8 mouse cellular contexts compared by ENCODE assay signal in genomic region chr1:135729367-135729713, GRCm38 (mm10). TPM values are rescaled to one million over a fixed set of nuclear protein-coding genes. Genes with fewer than 3 reads are reported as not detected.
DNase-seq lines count a peak whose midpoint lies in the region; ATAC-seq lines count a peak whose summit lies in the region.

No protein-coding gene starts in this region.

- peak; percentile 8 for ATAC-seq in activated CD4-positive, CD25-positive, alpha-beta regulatory T cell, adult 4 months
- ATAC-seq in midbrain, embryonic 16.5 days = peak; percentile 37

- H3K27me3 ChIP-seq in erythroblast, embryonic 14.5 days (ENCODE audit: control insufficient read depth) = no peaks in the 10 kb centered on the region
- no peaks in the 10 kb centered on the region for H3K27me3 ChIP-seq in midbrain, embryonic 16.5 days (ENCODE audit: control insufficient read depth, insufficient read depth, low read depth, low read length)

- peaks cover 2% of the 10 kb centered on the region; the same call in 1 of the 2 replicates for H3K36me3 ChIP-seq in erythroblast, embryonic 14.5 days (ENCODE audit: control insufficient read depth)
- no peaks in the 10 kb centered on the region for H3K36me3 ChIP-seq in midbrain, embryonic 16.5 days (ENCODE audit: control insufficient read depth, insufficient read depth, low read length)

- H3K9me3 ChIP-seq in erythroblast, embryonic 14.5 days (ENCODE audit: control insufficient read depth, low read length) = no peaks in the 10 kb centered on the region
- no peaks in the 10 kb centered on the region for H3K9me3 ChIP-seq in midbrain, embryonic 16.5 days (replicated peaks; ENCODE audit: control insufficient read depth, low read length, poor library complexity, severe bottlenecking)

- peak overlapping the region; percentile 67 for H3K9ac ChIP-seq in midbrain, embryonic 16.5 days (ENCODE audit: low read depth, low read length)

- no peak overlapping the region for H3K27ac ChIP-seq in midbrain, embryonic 16.5 days (ENCODE audit: low read length)

- peaks cover 53% of the 10 kb centered on the region for H3K4me1 ChIP-seq in erythroblast, embryonic 14.5 days (ENCODE audit: control insufficient read depth)
- H3K4me1 ChIP-seq in midbrain, embryonic 16.5 days (ENCODE audit: control insufficient read depth, insufficient read depth, low read length) = peaks cover 5% of the 10 kb centered on the region; the same call in 1 of the 2 replicates

- under 1% methylated on average over 11 of the region's 11 CpGs for WGBS in midbrain, embryonic 16.5 days

- intact Hi-C loops in left cerebral cortex, postnatal 4 days (cut with DNase I) = loop anchor here (10.0 kb wide), 1 partner anchor 215 kb away; no protein-coding TSS in a partner anchor

- DNase-seq in kidney, adult 9 months = peak; percentile 48
- no peak for DNase-seq in kidney, postnatal 4 days
- DNase-seq in left cerebral cortex, postnatal 4 days = peak; percentile 17
- no peak for DNase-seq in right cerebral cortex, postnatal 14 days
- DNase-seq in urinary bladder, postnatal 14 days (ENCODE audit: low spot score) = no peak

- peak overlapping the region; percentile 95 for H3K4me2 ChIP-seq in midbrain, embryonic 16.5 days (ENCODE audit: low read length)

- peak overlapping the region; percentile 76 for H3K4me3 ChIP-seq in erythroblast, embryonic 14.5 days (replicated peaks)
- H3K4me3 ChIP-seq in midbrain, embryonic 16.5 days (ENCODE audit: low read depth, low read length) = peak overlapping the region; percentile 54

RNA-seq across cellular contexts. Expression of gene Csrp1, which starts 9.5 kb away (rescaled TPM):
- 10 to 100 TPM; 14.5 to 35.2 TPM for polyA plus RNA-seq in activated CD4-positive, CD25-positive, alpha-beta regulatory T cell, adult 4 months (2017; shearing (Covaris generic))
- polyA plus RNA-seq in erythroblast, embryonic 14.5 days (2012) = 3.8 and 4.0 TPM in 2 replicates
- total RNA-seq in left cerebral cortex, postnatal 4 days (2021) = 10 to 100 TPM; 31.2 to 32.8 TPM
- 11.4 and 13.1 TPM in 2 replicates for polyA plus RNA-seq in midbrain, embryonic 16.5 days (2015; fragmentation: Nextera tagmentation; extraction: Ambion mirVana)

RNA-seq across cellular contexts. Expression of gene Phlda3, which starts 36.6 kb away (rescaled TPM):
- 1 to 10 TPM; 1.9 to 3.8 TPM for polyA plus RNA-seq in activated CD4-positive, CD25-positive, alpha-beta regulatory T cell, adult 4 months (2017; shearing (Covaris generic))
- polyA plus RNA-seq in erythroblast, embryonic 14.5 days (2012) = 11.2 and 11.3 TPM in 2 replicates
- 10 to 100 TPM; 11.2 to 12.9 TPM for total RNA-seq in left cerebral cortex, postnatal 4 days (2021)
- polyA plus RNA-seq in midbrain, embryonic 16.5 days (2015; fragmentation: Nextera tagmentation; extraction: Ambion mirVana) = 26.6 and 33.0 TPM in 2 replicates

RNA-seq across cellular contexts. Expression of gene Tnni1, which starts 49.9 kb away (rescaled TPM):
- polyA plus RNA-seq in activated CD4-positive, CD25-positive, alpha-beta regulatory T cell, adult 4 months (2017; shearing (Covaris generic)) = not detected
- polyA plus RNA-seq in erythroblast, embryonic 14.5 days (2012) = 0.07 TPM in 1 of 2 replicates, not detected in the other
- total RNA-seq in left cerebral cortex, postnatal 4 days (2021) = not detected
- polyA plus RNA-seq in midbrain, embryonic 16.5 days (2015; fragmentation: Nextera tagmentation; extraction: Ambion mirVana) = 0.35 and 1.1 TPM in 2 replicates

Comparison
In these comparisons a context has a peak if more than half of its experiments do, and no peak if none do; other contexts are left out.
1. DNase-seq: peak in kidney, adult 9 months (single experiment) and left cerebral cortex, postnatal 4 days (single experiment); none in kidney, postnatal 4 days (0 of 2), right cerebral cortex, postnatal 14 days (single experiment) and urinary bladder, postnatal 14 days (single experiment).